Mouse (Mus musculus): ENCODE results near the gene Pym1. TPM values are rescaled to one million over a fixed set of nuclear protein-coding genes. Genes with fewer than 3 reads are reported as not detected.

Gene Pym1
- polyA plus RNA-seq, 1 experiment from 2014 or later: 22.1 TPM

- H3K9me3 ChIP-seq: no peaks in the 10 kb centered on the region
- WGBS: 84% methylated on average over 10 of the region's 10 CpGs
- H3K27ac ChIP-seq (replicated peaks): no peak overlapping the region
- H3K4me2 ChIP-seq: no peak overlapping the region
- H3K9ac ChIP-seq: no peak overlapping the region
- no peak for ATAC-seq (ENCODE audit: extremely low read depth, insufficient number of reproducible peaks, low FRiP score, low TSS enrichment)
- H3K4me1 ChIP-seq: peaks cover 44% of the 10 kb centered on the region
- H3K36me3 ChIP-seq: no peaks in the 10 kb centered on the region
- H3K27me3 ChIP-seq (replicated peaks): peaks cover 18% of the 10 kb centered on the region
- H3K4me3 ChIP-seq: no peak overlapping the region
Observed at GRCm38 (mm10) chr10:128745946-128746613, 1.6 kb upstream of the Pym1 start.

DNA sequence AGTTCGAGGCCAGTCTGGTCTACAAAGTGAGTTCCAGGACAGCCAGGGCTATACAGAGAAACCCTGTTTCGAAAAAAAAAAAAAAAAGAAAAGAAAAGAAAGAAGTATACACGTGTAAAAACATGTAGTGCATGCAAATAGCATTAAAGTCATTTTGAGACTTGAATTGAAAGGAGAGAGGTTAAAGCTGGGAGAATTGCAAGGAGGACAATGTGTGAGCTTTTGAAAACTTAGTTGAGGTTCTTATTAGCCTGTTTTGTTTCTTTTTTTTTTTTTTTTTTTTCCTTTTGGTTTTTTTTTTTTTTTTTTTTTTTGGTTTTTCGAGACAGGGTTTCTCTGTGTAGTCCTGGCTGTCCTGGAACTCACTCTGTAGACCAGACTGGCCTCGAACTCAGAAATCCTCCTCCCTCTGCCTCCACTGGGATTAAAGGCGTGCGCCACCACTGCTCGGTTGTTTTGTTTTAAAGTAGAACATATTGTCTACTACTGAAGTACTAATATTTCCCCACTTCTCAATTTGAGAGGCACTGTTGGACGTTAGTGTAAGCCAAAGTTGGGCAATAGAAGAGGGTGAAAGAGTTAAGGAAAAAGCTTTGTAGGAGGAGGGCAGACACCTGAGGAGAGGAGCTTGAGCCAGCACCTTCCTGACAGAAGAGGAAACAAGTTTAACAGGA lies 580 bp upstream of the Pym1 start:
- no peaks in the 10 kb centered on the region for H3K9me3 ChIP-seq
- H3K27me3 ChIP-seq (replicated peaks): peaks cover 13% of the 10 kb centered on the region
- peak overlapping the region; percentile 88 for H3K4me2 ChIP-seq
- ATAC-seq (ENCODE audit: extremely low read depth, insufficient number of reproducible peaks, low FRiP score, low TSS enrichment): no peak
- peak overlapping the region; percentile 89 for H3K9ac ChIP-seq
- 37% methylated on average over 9 of the region's 9 CpGs for WGBS
- peaks cover 44% of the 10 kb centered on the region for H3K4me1 ChIP-seq
- H3K27ac ChIP-seq (replicated peaks): peak overlapping the region; percentile 96
- H3K4me3 ChIP-seq: peak overlapping the region; percentile 91
- H3K36me3 ChIP-seq: peaks cover 3% of the 10 kb centered on the region; the same call in 1 of the 2 replicates

GRCm38 (mm10) chr10:128748252-128748864 lies 669 bp downstream of the Pym1 start:
- peak overlapping the region; percentile 96 for H3K27ac ChIP-seq (replicated peaks)
- peak; percentile 64 for ATAC-seq (ENCODE audit: extremely low read depth, insufficient number of reproducible peaks, low FRiP score, low TSS enrichment)
- under 1% methylated on average over 37 of the region's 37 CpGs for WGBS
- 0 out of 2 replicates have a peak, but pooled peaks cover 3% of the 10 kb centered on the region for H3K27me3 ChIP-seq (replicated peaks)
- peak overlapping the region; percentile 91 for H3K4me3 ChIP-seq
- no peaks in the 10 kb centered on the region for H3K9me3 ChIP-seq
- peak overlapping the region; percentile 88 for H3K4me2 ChIP-seq
- peak overlapping the region; percentile 89 for H3K9ac ChIP-seq
- H3K4me1 ChIP-seq: peaks cover 34% of the 10 kb centered on the region
- H3K36me3 ChIP-seq: peaks cover 15% of the 10 kb centered on the region

- no peak for ATAC-seq (ENCODE audit: extremely low read depth, insufficient number of reproducible peaks, low FRiP score, low TSS enrichment)
- Histone ChIP-seq H3K4me2 (no peak overlapping the region), H3K36me3 (peaks cover 7% of the 10 kb centered on the region), H3K27me3 (replicated peaks) (no peaks in the 10 kb centered on the region), H3K9ac (no peak overlapping the region), H3K27ac (replicated peaks) (no peak overlapping the region), H3K9me3 (0 out of 2 replicates have a peak, but pooled peaks cover 3% of the 10 kb centered on the region), H3K4me3 (no peak overlapping the region), H3K4me1 (no peaks in the 10 kb centered on the region)
- 68% methylated on average over 2 of the region's 2 CpGs for WGBS
Observed at GRCm38 (mm10) chr10:128772895-128773294, 25.2 kb downstream of the Pym1 start.

DNA sequence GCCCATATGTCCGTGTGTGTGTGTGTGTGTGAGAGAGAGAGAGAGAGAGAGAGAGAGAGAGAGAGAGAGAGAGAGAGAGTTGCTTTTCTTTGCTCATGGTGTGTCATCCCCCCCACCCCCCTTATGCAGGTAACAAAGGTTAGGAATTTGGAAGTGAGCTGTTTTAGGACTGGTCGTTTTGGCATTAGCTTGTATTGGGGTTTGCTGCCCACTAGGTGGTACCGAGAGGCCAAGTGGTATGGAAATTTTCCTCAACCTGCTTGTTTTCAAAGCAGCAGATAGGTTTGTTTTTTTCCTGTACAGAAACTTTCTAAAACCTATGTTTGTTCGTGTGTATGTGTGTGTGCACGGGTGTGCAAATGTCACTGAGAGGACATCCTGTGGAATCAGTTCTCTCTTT lies 26.0 kb downstream of the Pym1 start:
- WGBS: 20% methylated on average over 5 of the region's 5 CpGs
- Histone ChIP-seq H3K4me2 (no peak overlapping the region), H3K9ac (no peak overlapping the region), H3K9me3 (0 out of 2 replicates have a peak, but pooled peaks cover 3% of the 10 kb centered on the region), H3K27me3 (replicated peaks) (no peaks in the 10 kb centered on the region), H3K4me3 (no peak overlapping the region), H3K4me1 (peaks cover 5% of the 10 kb centered on the region; the same call in 1 of the 2 replicates), H3K27ac (replicated peaks) (no peak overlapping the region), H3K36me3 (peaks cover 2% of the 10 kb centered on the region; the same call in 1 of the 2 replicates)
- no peak for ATAC-seq (ENCODE audit: extremely low read depth, insufficient number of reproducible peaks, low FRiP score, low TSS enrichment)

DNA sequence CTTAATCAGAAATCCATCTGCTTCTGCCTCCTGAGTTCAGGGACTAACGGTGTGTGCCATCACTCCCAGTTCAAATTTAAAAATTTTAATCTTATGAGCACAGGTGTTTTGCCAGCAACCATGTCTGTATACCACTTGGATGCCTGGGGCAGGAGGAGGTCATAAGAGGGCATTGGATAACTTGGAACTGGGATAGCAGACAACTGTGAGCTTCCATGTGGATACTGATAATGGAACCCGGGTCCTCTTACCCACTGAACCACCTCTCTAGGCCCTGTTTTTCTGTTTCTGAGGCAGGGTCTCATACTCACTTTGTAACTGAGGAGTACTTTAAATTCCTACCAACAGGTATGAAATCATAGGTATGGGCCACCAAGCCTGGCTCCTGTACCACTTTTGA lies 30.8 kb downstream of the Pym1 start:
- 78% methylated on average over 2 of the region's 2 CpGs for WGBS
- no peaks in the 10 kb centered on the region for H3K36me3 ChIP-seq
- H3K9me3 ChIP-seq: 0 out of 2 replicates have a peak, but pooled peaks cover 4% of the 10 kb centered on the region
- H3K9ac ChIP-seq: no peak overlapping the region
- ATAC-seq (ENCODE audit: extremely low read depth, insufficient number of reproducible peaks, low FRiP score, low TSS enrichment): no peak
- no peak overlapping the region for H3K4me3 ChIP-seq
- H3K4me1 ChIP-seq: peaks cover 21% of the 10 kb centered on the region
- no peak overlapping the region for H3K4me2 ChIP-seq
- H3K27me3 ChIP-seq (replicated peaks): no peaks in the 10 kb centered on the region
- peak overlapping the region; percentile 93 for H3K27ac ChIP-seq (replicated peaks)

- ATAC-seq (ENCODE audit: extremely low read depth, insufficient number of reproducible peaks, low FRiP score, low TSS enrichment): peak; percentile 73
- Histone ChIP-seq H3K36me3 (no peaks in the 10 kb centered on the region), H3K27me3 (replicated peaks) (no peaks in the 10 kb centered on the region), H3K4me3 (no peak overlapping the region), H3K9ac (peak overlapping the region; percentile 33; the same call in 1 of the 2 replicates), H3K4me2 (peak overlapping the region; percentile 34; the same call in 1 of the 2 replicates), H3K27ac (replicated peaks) (peak overlapping the region; percentile 93), H3K9me3 (peaks cover 11% of the 10 kb centered on the region), H3K4me1 (peaks cover 21% of the 10 kb centered on the region)
- 26% methylated on average over 8 of the region's 8 CpGs for WGBS
Observed at GRCm38 (mm10) chr10:128779011-128779795, 31.5 kb downstream of the Pym1 start.

DNA sequence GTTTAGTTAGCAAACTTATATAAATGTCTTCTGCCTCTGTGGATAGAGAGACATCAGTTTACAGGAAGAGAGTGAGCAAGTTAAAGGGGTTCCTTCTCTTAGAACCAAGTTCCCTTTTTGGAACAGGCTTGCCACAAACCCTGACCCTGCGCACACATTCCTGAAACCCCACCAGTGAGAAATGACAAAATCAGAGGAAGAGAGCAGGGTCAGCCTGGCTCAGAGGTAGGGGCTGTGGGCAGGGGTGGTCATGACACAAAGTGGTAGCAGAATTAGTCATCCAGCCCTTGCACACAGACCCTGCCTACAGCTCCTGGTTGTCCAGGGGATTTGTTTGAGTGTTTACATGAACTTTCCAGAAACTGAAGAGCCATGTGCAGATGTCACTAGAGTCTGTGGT lies 32.5 kb downstream of the Pym1 start:
- no peak for ATAC-seq (ENCODE audit: extremely low read depth, insufficient number of reproducible peaks, low FRiP score, low TSS enrichment)
- Histone ChIP-seq H3K27ac (replicated peaks) (no peak overlapping the region), H3K4me1 (peaks cover 21% of the 10 kb centered on the region)

GRCm38 (mm10) chr10:128790398-128791124 lies 42.9 kb downstream of the Pym1 start, which contains the start of gene Mmp19:
Gene Mmp19 (plus strand): TSS chr10:128790910.
- H3K4me2 ChIP-seq: peak within 1 kb of the TSS; percentile 40

More for the DNA sequence above, 32.5 kb downstream of the Pym1 start:
- no peaks in the 10 kb centered on the region for H3K36me3 ChIP-seq
- no peak overlapping the region for H3K9ac ChIP-seq
- no peak overlapping the region for H3K4me3 ChIP-seq
- H3K27me3 ChIP-seq (replicated peaks): no peaks in the 10 kb centered on the region
- H3K4me2 ChIP-seq: no peak overlapping the region
- peaks cover 16% of the 10 kb centered on the region for H3K9me3 ChIP-seq
- 81% methylated on average over 1 of the region's 1 CpGs for WGBS

DNA sequence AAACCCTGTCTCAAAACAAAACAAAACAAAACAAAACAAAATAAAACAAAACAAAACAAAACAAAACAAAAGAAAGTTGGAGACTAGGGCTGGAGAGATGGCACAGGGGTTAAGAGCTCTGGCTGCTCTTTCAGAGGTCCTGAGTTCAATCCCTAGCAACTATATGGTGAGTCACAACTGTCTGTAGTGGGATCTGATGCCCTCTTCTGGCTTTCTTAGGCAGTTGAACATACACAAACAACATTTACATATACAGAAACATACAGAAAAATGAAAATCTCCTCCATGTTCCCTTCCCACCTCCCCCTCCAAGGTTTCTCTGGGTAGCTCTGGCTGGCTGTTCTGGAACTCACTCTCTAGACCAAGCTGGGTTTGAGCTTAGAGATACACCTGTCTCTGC lies 44.4 kb downstream of the Pym1 start:
- Histone ChIP-seq H3K27me3 (replicated peaks) (no peaks in the 10 kb centered on the region), H3K9ac (no peak overlapping the region), H3K4me2 (no peak overlapping the region), H3K27ac (replicated peaks) (no peak overlapping the region), H3K9me3 (no peaks in the 10 kb centered on the region), H3K4me3 (no peak overlapping the region), H3K36me3 (no peaks in the 10 kb centered on the region), H3K4me1 (peaks cover 14% of the 10 kb centered on the region)
- ATAC-seq (ENCODE audit: extremely low read depth, insufficient number of reproducible peaks, low FRiP score, low TSS enrichment): no peak

More at GRCm38 (mm10) chr10:128790398-128791124, 42.9 kb downstream of the Pym1 start, which contains the start of gene Mmp19:
- Histone ChIP-seq H3K27ac (replicated peaks) (no peak within 1 kb of the TSS), H3K36me3 (no peaks in the 10 kb centered on the region), H3K4me1 (peaks cover 8% of the 10 kb centered on the region), H3K27me3 (replicated peaks) (no peaks in the 10 kb centered on the region), H3K4me3 (peak within 1 kb of the TSS; percentile 8; the same call in 1 of the 2 replicates), H3K9ac (peak within 1 kb of the TSS; percentile 61), H3K9me3 (no peaks in the 10 kb centered on the region)
- ATAC-seq (ENCODE audit: extremely low read depth, insufficient number of reproducible peaks, low FRiP score, low TSS enrichment): no peak
- 58% methylated on average over 7 of the region's 7 CpGs for WGBS

Measured in heart, embryonic 13.5 days (tissue).